Mouse (Mus musculus): ENCODE data around the gene Gemin5. TPM values are rescaled to one million over a fixed set of nuclear protein-coding genes. Genes with fewer than 3 reads are reported as not detected.

The Gemin5 gene
- polyA plus RNA-seq, 1 experiment from 2014 or later = 14.7 TPM

DNA sequence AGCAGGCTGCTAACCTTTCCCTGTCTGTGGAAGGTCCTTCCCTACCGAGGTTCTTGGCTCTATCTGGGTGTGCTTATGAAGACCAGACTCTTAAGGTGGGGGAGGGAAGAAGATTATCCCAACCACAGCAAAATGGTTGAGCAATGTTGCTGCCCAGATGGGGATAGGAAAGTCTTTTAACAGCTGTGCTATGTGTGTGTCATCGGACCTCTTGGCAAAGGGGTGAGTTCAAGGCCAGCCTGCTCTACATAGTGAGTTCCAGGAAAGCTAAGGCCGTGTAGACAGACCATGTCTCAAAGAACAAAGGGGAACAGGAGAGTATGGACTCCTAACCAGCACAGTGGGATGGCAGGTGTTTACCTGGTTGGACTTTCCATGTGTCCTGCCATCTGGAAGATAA lies 95.4 kb downstream of the Gemin5 start:
- Histone ChIP-seq H3K4me3 (ENCODE audit: low read length) (no peak overlapping the region), H3K27me3 (ENCODE audit: control insufficient read depth, insufficient read depth, low read depth, low read length) (no peaks in the 10 kb centered on the region), H3K4me2 (ENCODE audit: low read depth, low read length) (no peak overlapping the region), H3K27ac (ENCODE audit: low read length) (no peak overlapping the region), H3K4me1 (replicated peaks; ENCODE audit: control insufficient read depth, insufficient read depth, low read length) (no peaks in the 10 kb centered on the region), H3K9ac (ENCODE audit: low read length) (no peak overlapping the region), H3K9me3 (ENCODE audit: control insufficient read depth, low read length) (no peaks in the 10 kb centered on the region), H3K36me3 (ENCODE audit: control insufficient read depth, insufficient read depth, low read length) (no peaks in the 10 kb centered on the region)
- WGBS = 79% methylated on average over 3 of the region's 3 CpGs
- no peak for ATAC-seq (ENCODE audit: low read depth)

Other genes starting within 250 kb of the Gemin5 start
- 15.3 and 16.3 TPM in 2 replicates for gene Larp1, start 159.5 kb downstream of the Gemin5 start, polyA plus RNA-seq (2015; fragmentation: Nextera tagmentation; extraction: Ambion mirVana)
- not detected in 2 replicates for gene Gm12248, start 75.4 kb downstream of the Gemin5 start, polyA plus RNA-seq (2015; fragmentation: Nextera tagmentation; extraction: Ambion mirVana)
- gene Cnot8, start 64.4 kb downstream of the Gemin5 start, polyA plus RNA-seq (2015; fragmentation: Nextera tagmentation; extraction: Ambion mirVana) = 87.2 and 98.8 TPM in 2 replicates
- 108 and 109 TPM in 2 replicates for gene Mrpl22, start 3.1 kb upstream of the Gemin5 start, polyA plus RNA-seq (2015; fragmentation: Nextera tagmentation; extraction: Ambion mirVana)
- gene Igtp, start 31.0 kb upstream of the Gemin5 start, polyA plus RNA-seq (2015; fragmentation: Nextera tagmentation; extraction: Ambion mirVana) = 4.7 and 7.4 TPM in 2 replicates
- 3.0 and 3.2 TPM in 2 replicates for gene Irgm2, start 31.1 kb upstream of the Gemin5 start, polyA plus RNA-seq (2015; fragmentation: Nextera tagmentation; extraction: Ambion mirVana)
- 0.10 TPM in 1 of 2 replicates, not detected in the other for gene 4930438A08Rik, start 106.3 kb upstream of the Gemin5 start, polyA plus RNA-seq (2015; fragmentation: Nextera tagmentation; extraction: Ambion mirVana)
- gene Zfp692, start 138.5 kb upstream of the Gemin5 start, polyA plus RNA-seq (2015; fragmentation: Nextera tagmentation; extraction: Ambion mirVana) = 23.0 and 24.4 TPM in 2 replicates
- 35.4 and 37.6 TPM in 2 replicates for gene Zfp672, start 161.8 kb upstream of the Gemin5 start, polyA plus RNA-seq (2015; fragmentation: Nextera tagmentation; extraction: Ambion mirVana)
- 35.1 and 36.9 TPM in 2 replicates for gene Sh3bp5l, start 162.2 kb upstream of the Gemin5 start, polyA plus RNA-seq (2015; fragmentation: Nextera tagmentation; extraction: Ambion mirVana)
- 0.33 TPM in 1 of 2 replicates, not detected in the other for gene Lypd8, start 210.5 kb upstream of the Gemin5 start, polyA plus RNA-seq (2015; fragmentation: Nextera tagmentation; extraction: Ambion mirVana)